Mouse (Mus musculus) forebrain, embryonic 10.5 days (tissue): ENCODE measurements around the gene Il21r. TPM values are rescaled to one million over a fixed set of nuclear protein-coding genes. Genes with fewer than 3 reads are reported as not detected.

Experiments used
- polyA plus RNA-seq: library from polyadenylated mRNA; unstranded; fragments of >200 nt; fragmentation: Nextera tagmentation; extraction: Ambion mirVana; gene quantifications from 2 replicates; pipeline ENCODE4 v1.2.1, GENCODE M21; 2016

Gene Il21r
- polyA plus RNA-seq, 1 experiment from 2014 or later, result 0.25 TPM

Other genes with a start within 250 kb of the Il21r start
- gene Kdm8, start 158.8 kb upstream of the Il21r start, polyA plus RNA-seq, result 14.5 and 15.6 TPM in 2 replicates
- 123 TPM in 2 replicates for gene Nsmce1, start 111.8 kb upstream of the Il21r start, polyA plus RNA-seq
- gene Il4ra, start 51.3 kb upstream of the Il21r start, polyA plus RNA-seq, result 2.9 and 4.0 TPM in 2 replicates
- 43.5 and 46.6 TPM in 2 replicates for gene Gtf3c1, start 104.4 kb downstream of the Il21r start, polyA plus RNA-seq
- gene D430042O09Rik, start 104.5 kb downstream of the Il21r start, polyA plus RNA-seq, result 8.9 and 9.4 TPM in 2 replicates